Mouse (Mus musculus): ENCODE results near the gene Bnipl. TPM values are rescaled to one million over a fixed set of nuclear protein-coding genes. Genes with fewer than 3 reads are reported as not detected.
A peak's percentile ranks its signal among the peaks of the same experiment; 100 is the strongest.

The Bnipl gene
- polyA plus RNA-seq, 1 experiment from 2014 or later: not detected

GRCm38 (mm10) chr3:95287541-95287940 is 36.5 kb upstream of the Bnipl start:
- 75% methylated on average over 3 of the region's 3 CpGs for WGBS (ENCODE audit: insufficient replicate concordance)
- ATAC-seq (ENCODE audit: insufficient read depth): no peak

GRCm38 (mm10) chr3:95286510-95286909 is 35.5 kb upstream of the Bnipl start:
- H3K9ac ChIP-seq: no peak overlapping the region
- no peak for ATAC-seq (ENCODE audit: insufficient read depth)
- H3K4me2 ChIP-seq: no peak overlapping the region
- no peaks in the 10 kb centered on the region for H3K27me3 ChIP-seq
- H3K4me3 ChIP-seq (replicated peaks): no peak overlapping the region
- no peak overlapping the region for H3K27ac ChIP-seq (replicated peaks)
- H3K9me3 ChIP-seq (replicated peaks): no peaks in the 10 kb centered on the region
- WGBS (ENCODE audit: insufficient replicate concordance): 50% methylated on average over 7 of the region's 7 CpGs
- H3K36me3 ChIP-seq (replicated peaks): peaks cover 42% of the 10 kb centered on the region
- H3K4me1 ChIP-seq (replicated peaks): peaks cover 45% of the 10 kb centered on the region

More at GRCm38 (mm10) chr3:95287541-95287940, 36.5 kb upstream of the Bnipl start:
- Histone ChIP-seq H3K27me3 (no peaks in the 10 kb centered on the region), H3K4me2 (no peak overlapping the region), H3K4me3 (replicated peaks) (no peak overlapping the region), H3K36me3 (replicated peaks) (peaks cover 51% of the 10 kb centered on the region), H3K27ac (replicated peaks) (no peak overlapping the region), H3K9ac (no peak overlapping the region), H3K4me1 (replicated peaks) (peaks cover 41% of the 10 kb centered on the region), H3K9me3 (replicated peaks) (no peaks in the 10 kb centered on the region)

GRCm38 (mm10) chr3:95286011-95286410 is 35.0 kb upstream of the Bnipl start:
- Histone ChIP-seq H3K9ac (no peak overlapping the region), H3K4me2 (no peak overlapping the region), H3K9me3 (replicated peaks) (no peaks in the 10 kb centered on the region), H3K27ac (replicated peaks) (0 out of 2 replicates have a peak overlapping the region, but pooled peaks have one; percentile 4), H3K4me3 (replicated peaks) (no peak overlapping the region), H3K36me3 (replicated peaks) (peaks cover 38% of the 10 kb centered on the region), H3K4me1 (replicated peaks) (peaks cover 45% of the 10 kb centered on the region), H3K27me3 (no peaks in the 10 kb centered on the region)
- WGBS (ENCODE audit: insufficient replicate concordance): 65% methylated on average over 5 of the region's 5 CpGs
- ATAC-seq (ENCODE audit: insufficient read depth): no peak

- no peak for ATAC-seq (ENCODE audit: insufficient read depth)
- Histone ChIP-seq H3K4me2 (no peak overlapping the region), H3K4me3 (replicated peaks) (no peak overlapping the region), H3K36me3 (replicated peaks) (peaks cover 33% of the 10 kb centered on the region), H3K9ac (no peak overlapping the region), H3K4me1 (replicated peaks) (peaks cover 49% of the 10 kb centered on the region), H3K9me3 (replicated peaks) (no peaks in the 10 kb centered on the region), H3K27me3 (no peaks in the 10 kb centered on the region), H3K27ac (replicated peaks) (0 out of 2 replicates have a peak overlapping the region, but pooled peaks have one; percentile 4)
- 89% methylated on average over 5 of the region's 5 CpGs for WGBS (ENCODE audit: insufficient replicate concordance)
Observed at GRCm38 (mm10) chr3:95285390-95285789, 34.4 kb upstream of the Bnipl start.

- Histone ChIP-seq H3K4me2 (peak overlapping the region; percentile 80), H3K36me3 (replicated peaks) (peaks cover 26% of the 10 kb centered on the region), H3K4me3 (replicated peaks) (peak overlapping the region; percentile 71), H3K27ac (replicated peaks) (0 out of 2 replicates have a peak overlapping the region, but pooled peaks have one; percentile 33), H3K27me3 (no peaks in the 10 kb centered on the region), H3K9me3 (replicated peaks) (no peaks in the 10 kb centered on the region), H3K4me1 (replicated peaks) (peaks cover 54% of the 10 kb centered on the region), H3K9ac (peak overlapping the region; percentile 82; the same call in 1 of the 2 replicates)
- 83% methylated on average over 12 of the region's 12 CpGs for WGBS (ENCODE audit: insufficient replicate concordance)
- no peak for ATAC-seq (ENCODE audit: insufficient read depth)
Observed at GRCm38 (mm10) chr3:95284501-95285281, 33.7 kb upstream of the Bnipl start.

GRCm38 (mm10) chr3:95284062-95284461 is 33.1 kb upstream of the Bnipl start:
- ATAC-seq (ENCODE audit: insufficient read depth): no peak
- Histone ChIP-seq H3K36me3 (replicated peaks) (peaks cover 21% of the 10 kb centered on the region), H3K27me3 (no peaks in the 10 kb centered on the region), H3K4me1 (replicated peaks) (peaks cover 61% of the 10 kb centered on the region), H3K4me2 (peak overlapping the region; percentile 80), H3K27ac (replicated peaks) (peak overlapping the region; percentile 99), H3K4me3 (replicated peaks) (peak overlapping the region; percentile 71), H3K9ac (peak overlapping the region; percentile 82), H3K9me3 (replicated peaks) (no peaks in the 10 kb centered on the region)
- 19% methylated on average over 1 of the region's 1 CpGs for WGBS (ENCODE audit: insufficient replicate concordance)

- peak overlapping the region; percentile 71 for H3K4me3 ChIP-seq (replicated peaks)
- peak overlapping the region; percentile 99 for H3K27ac ChIP-seq (replicated peaks)
- peaks cover 18% of the 10 kb centered on the region for H3K36me3 ChIP-seq (replicated peaks)
- ATAC-seq (ENCODE audit: insufficient read depth): no peak
- peaks cover 66% of the 10 kb centered on the region for H3K4me1 ChIP-seq (replicated peaks)
- no peaks in the 10 kb centered on the region for H3K27me3 ChIP-seq
- no peaks in the 10 kb centered on the region for H3K9me3 ChIP-seq (replicated peaks)
- H3K4me2 ChIP-seq: peak overlapping the region; percentile 80
- peak overlapping the region; percentile 82 for H3K9ac ChIP-seq
- 2% methylated on average over 7 of the region's 7 CpGs for WGBS (ENCODE audit: insufficient replicate concordance)
Observed at GRCm38 (mm10) chr3:95283589-95283941, 32.6 kb upstream of the Bnipl start.

- peak; percentile 75 for ATAC-seq (ENCODE audit: insufficient read depth)
- H3K9ac ChIP-seq: peak overlapping the region; percentile 82
- no peaks in the 10 kb centered on the region for H3K27me3 ChIP-seq
- H3K36me3 ChIP-seq (replicated peaks): peaks cover 13% of the 10 kb centered on the region
- peak overlapping the region; percentile 80 for H3K4me2 ChIP-seq
- under 1% methylated on average over 51 of the region's 51 CpGs for WGBS (ENCODE audit: insufficient replicate concordance)
- H3K4me1 ChIP-seq (replicated peaks): peaks cover 71% of the 10 kb centered on the region
- H3K27ac ChIP-seq (replicated peaks): peak overlapping the region; percentile 99
- no peaks in the 10 kb centered on the region for H3K9me3 ChIP-seq (replicated peaks)
- peak overlapping the region; percentile 71 for H3K4me3 ChIP-seq (replicated peaks)
Observed at GRCm38 (mm10) chr3:95282865-95283588, 32.0 kb upstream of the Bnipl start.

- Histone ChIP-seq H3K36me3 (replicated peaks) (peaks cover 6% of the 10 kb centered on the region), H3K27me3 (no peaks in the 10 kb centered on the region), H3K4me2 (peak overlapping the region; percentile 80), H3K4me1 (replicated peaks) (peaks cover 77% of the 10 kb centered on the region), H3K9ac (peak overlapping the region; percentile 82), H3K27ac (replicated peaks) (peak overlapping the region; percentile 99), H3K4me3 (replicated peaks) (peak overlapping the region; percentile 71), H3K9me3 (replicated peaks) (no peaks in the 10 kb centered on the region)
- peak; percentile 33 for ATAC-seq (ENCODE audit: insufficient read depth)
- under 1% methylated on average over 11 of the region's 11 CpGs for WGBS (ENCODE audit: insufficient replicate concordance)
Observed at GRCm38 (mm10) chr3:95282381-95282864, 31.4 kb upstream of the Bnipl start.

GRCm38 (mm10) chr3:95281216-95282126 is 30.5 kb upstream of the Bnipl start, which contains the start of the genes Mindy1 and Prune1:
Gene Mindy1 (plus strand): TSS chr3:95281345.
Gene Prune1 (minus strand): TSS chr3:95282076.
- Histone ChIP-seq H3K9me3 (replicated peaks) (no peaks in the 10 kb centered on the region), H3K36me3 (replicated peaks) (0 out of 2 replicates have a peak, but pooled peaks cover 2% of the 10 kb centered on the region), H3K4me2 (peak within 1 kb of the TSS; percentile 80), H3K27me3 (no peaks in the 10 kb centered on the region), H3K9ac (peak within 1 kb of the TSS; percentile 82), H3K4me3 (replicated peaks) (peak within 1 kb of the TSS; percentile 71), H3K4me1 (replicated peaks) (peaks cover 83% of the 10 kb centered on the region), H3K27ac (replicated peaks) (peak within 1 kb of the TSS; percentile 99)
- peak; percentile 81 for ATAC-seq (ENCODE audit: insufficient read depth)
- under 1% methylated on average over 53 of the region's 53 CpGs for WGBS (ENCODE audit: insufficient replicate concordance)
